Mouse (Mus musculus): Measurements from ENCODE around the gene Efcab14.
A peak's percentile ranks its signal among the peaks of the same experiment; 100 is the strongest.

Gene Efcab14

DNA sequence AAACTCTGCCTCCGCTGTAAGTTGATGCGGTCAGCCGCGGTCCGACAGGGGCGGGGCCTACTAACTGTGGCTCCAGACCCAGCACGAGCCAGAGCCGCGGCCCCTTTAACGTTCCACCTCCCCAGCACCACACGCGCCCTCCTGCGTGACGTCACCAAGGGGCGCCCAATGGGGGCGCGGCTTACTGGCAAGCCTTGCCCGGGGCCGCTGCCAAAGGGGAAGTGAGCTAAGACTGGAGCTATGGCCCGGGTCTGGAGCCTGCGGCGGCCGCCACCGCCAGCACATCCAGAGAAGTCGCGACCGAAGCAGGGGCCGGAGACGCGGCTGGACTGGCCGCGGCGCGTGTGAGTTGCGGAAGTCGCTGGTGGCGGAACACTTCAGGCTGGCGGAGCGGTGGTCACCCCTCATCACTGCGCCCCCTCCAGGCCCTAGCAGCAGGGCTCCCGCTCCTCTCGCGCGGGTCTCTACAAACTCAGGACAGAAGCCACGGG is at the start of gene Efcab14:
Gene Efcab14 (plus strand): TSS at position 194 of the 491 bp plus-strand sequence.
- DNase-seq = peak; percentile 96

GRCm38 (mm10) chr4:115701468-115701867 is 36.1 kb upstream of the Efcab14 start:
- no peak for DNase-seq

GRCm38 (mm10) chr4:115703927-115704505 is 33.5 kb upstream of the Efcab14 start:
- no peak for DNase-seq

- DNase-seq = no peak
Observed at GRCm38 (mm10) chr4:115708974-115709593, 28.5 kb upstream of the Efcab14 start.

DNA sequence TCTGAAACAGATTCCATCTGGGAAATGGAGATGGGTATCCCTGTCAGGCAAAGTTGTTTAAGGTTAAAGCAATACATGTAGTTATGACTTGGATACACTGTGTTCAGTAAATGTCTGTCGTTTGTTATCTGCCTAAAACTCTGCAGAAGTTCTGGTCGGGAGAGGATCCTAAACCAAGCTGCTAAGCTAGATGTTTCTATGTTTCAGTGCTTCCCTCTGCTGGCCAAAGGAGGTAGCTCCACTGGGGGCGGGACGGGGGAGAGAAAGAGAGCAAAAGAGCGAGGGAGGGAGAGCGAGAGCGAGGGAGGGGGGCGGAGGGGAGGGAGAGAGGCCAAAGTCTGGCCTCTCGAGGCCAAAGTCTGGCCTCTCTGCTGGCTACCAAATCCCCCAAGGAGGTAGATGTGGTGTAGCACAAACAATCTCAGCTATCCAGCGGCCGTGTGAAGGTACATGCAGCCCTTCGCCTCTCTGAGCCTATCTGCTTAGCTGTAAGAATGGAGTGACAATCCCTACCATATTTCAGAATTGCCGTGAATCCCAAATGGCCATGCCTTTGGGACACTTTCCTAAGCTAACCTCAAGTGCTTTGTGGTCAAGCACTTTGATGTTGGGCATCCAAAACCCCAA is 27.6 kb upstream of the Efcab14 start:
- peak; percentile 58 for DNase-seq

DNA sequence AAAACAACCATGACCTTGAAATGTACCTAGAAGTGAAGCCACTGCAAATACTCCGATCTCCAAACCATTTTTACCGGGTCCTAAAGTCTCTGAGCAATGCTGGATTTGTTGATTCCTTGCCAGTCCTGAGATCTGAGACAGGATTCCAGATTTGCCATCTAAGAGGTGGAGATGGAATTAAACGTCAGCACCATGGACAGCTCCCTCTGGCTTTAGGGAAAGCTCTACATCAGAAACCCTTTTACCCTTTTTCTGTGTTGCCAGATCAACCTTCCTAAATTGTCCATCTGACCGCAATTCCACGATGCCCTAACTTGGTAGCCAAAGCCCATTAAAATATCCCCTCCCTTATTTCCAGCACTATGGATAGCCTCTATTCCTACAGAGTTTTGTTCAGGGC is 8.8 kb upstream of the Efcab14 start:
- peak; percentile 46 for DNase-seq

GRCm38 (mm10) chr4:115731588-115732222 is 5.8 kb upstream of the Efcab14 start:
- DNase-seq = peak; percentile 72

- DNase-seq = no peak
Observed at GRCm38 (mm10) chr4:115732223-115732818, 5.2 kb upstream of the Efcab14 start.

DNA sequence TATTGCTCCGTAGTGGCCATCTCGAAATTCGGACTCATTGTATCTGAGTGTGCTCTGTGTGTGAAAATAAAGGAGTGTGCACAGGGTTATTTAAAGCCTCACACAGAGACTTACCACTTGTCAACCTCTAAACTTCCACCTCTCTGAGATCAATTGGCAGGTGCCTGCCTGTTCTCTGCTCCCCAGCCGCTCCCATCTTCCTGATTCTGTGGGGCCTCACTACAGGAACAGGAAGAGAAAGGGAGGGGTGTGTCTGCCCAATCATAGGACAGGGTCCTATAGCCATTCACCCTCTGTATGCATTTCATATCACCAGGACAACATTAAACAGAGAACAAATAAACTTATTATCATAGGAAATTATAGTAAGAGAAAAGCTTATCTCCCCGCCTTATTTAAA is 3.8 kb upstream of the Efcab14 start:
- no peak for DNase-seq

- DNase-seq = no peak
Observed at GRCm38 (mm10) chr4:115734867-115735266, 2.7 kb upstream of the Efcab14 start.

GRCm38 (mm10) chr4:115738481-115738985 is 989 bp downstream of the Efcab14 start:
- peak; percentile 13 for DNase-seq

GRCm38 (mm10) chr4:115742658-115743057 is 5.1 kb downstream of the Efcab14 start:
- DNase-seq = no peak

DNA sequence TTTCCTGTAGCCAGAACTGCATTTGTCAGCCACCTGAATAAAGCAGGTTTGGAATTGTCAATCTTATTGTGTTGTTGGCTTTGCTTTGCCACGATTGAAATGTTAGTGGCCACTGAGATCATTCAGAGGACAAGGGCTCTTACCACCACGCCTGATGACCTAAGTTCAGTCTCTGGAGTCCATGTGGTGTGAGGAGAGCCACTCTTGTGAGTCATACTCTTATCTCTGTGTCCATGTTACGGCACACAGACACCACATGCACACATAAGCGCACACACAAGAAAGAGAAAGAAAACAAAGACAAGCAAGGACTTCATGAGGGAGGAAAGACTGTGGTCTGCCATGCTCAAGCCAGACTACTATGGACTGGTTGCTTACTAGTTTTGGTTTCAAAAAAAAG is 5.6 kb downstream of the Efcab14 start:
- no peak for DNase-seq

DNA sequence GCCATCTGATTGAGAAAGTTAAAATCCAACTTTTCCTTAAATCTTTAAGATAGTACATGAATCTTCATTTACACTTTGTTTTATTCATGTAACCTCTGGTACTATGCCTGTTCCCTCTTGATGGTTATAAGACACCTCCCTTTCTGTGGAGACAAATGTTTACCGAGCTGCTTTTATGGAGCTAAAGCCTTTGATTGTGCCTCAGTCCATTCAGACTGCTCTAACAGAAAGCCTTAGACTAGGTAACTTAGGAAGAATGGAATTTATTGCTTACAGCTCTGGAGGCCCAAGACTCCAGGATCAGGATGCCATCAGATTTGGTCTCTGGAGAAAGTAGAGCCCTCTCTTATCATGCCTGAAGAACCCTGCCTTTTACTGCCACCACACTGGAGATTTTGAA is 10.6 kb downstream of the Efcab14 start:
- no peak for DNase-seq

GRCm38 (mm10) chr4:115749336-115749735 is 11.8 kb downstream of the Efcab14 start:
- no peak for DNase-seq

- DNase-seq = no peak
Observed at GRCm38 (mm10) chr4:115754101-115754500, 16.6 kb downstream of the Efcab14 start.

- DNase-seq = no peak
Observed at GRCm38 (mm10) chr4:115754851-115755250, 17.3 kb downstream of the Efcab14 start.

- DNase-seq = no peak
Observed at GRCm38 (mm10) chr4:115761206-115761605, 23.7 kb downstream of the Efcab14 start.

DNA sequence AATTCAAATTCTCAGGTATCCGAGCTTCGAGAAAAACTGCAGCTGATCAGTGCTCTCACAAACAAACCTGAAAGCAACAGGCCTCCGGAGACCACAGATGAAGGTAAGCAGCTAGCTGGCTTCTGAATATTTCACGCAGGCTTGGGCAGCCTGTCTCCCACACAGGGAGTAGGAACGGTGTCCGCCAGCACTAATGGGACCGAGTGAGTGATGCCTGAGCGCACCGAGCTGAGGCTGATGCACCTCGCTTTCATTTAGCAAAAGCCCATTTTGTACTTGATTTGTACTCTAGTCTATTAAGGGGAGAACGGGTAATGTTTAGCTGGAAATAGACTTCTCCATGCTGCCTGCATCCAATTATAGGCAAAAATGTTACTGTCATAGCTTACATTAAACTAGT is 27.0 kb downstream of the Efcab14 start:
- no peak for DNase-seq

DNA sequence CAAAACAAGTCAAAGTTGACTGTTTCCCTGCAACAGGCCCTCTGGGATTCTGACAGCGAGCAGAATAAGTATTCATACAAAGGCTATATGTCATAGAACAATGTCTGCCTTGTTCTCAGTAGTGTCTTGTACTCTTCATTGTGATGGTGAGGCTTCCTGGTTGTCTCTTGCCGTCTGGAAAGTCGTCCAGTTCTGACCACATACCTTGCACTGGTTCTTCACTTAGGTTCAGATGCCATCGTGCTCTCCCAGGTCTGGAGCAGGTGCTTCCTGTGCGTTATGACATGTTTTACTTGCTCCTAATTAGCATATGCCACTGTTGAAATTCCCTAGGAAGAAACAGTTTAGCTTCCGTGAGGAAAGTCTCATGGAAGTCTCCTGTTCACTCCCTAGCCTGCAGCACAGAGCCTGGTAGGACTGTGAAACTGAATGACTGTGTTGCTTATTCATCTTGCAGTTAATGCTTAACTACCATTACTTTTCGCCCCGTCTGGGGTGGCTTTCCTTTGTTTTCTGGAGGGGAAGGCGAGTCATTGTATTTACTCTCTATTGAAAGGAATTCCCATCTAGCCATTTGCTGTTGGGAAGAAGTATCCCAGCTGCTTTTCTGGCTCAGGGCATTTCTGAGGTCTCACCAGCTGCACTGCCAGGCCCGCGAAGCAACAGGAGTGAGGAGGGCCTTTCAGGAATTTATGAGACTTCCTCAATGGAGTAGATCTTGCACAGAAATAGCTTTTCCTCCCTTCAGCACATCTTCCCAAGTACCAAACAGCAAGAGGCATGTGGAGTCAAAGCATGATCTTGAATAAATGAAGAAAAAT is 30.3 kb downstream of the Efcab14 start:
- no peak for DNase-seq

DNA sequence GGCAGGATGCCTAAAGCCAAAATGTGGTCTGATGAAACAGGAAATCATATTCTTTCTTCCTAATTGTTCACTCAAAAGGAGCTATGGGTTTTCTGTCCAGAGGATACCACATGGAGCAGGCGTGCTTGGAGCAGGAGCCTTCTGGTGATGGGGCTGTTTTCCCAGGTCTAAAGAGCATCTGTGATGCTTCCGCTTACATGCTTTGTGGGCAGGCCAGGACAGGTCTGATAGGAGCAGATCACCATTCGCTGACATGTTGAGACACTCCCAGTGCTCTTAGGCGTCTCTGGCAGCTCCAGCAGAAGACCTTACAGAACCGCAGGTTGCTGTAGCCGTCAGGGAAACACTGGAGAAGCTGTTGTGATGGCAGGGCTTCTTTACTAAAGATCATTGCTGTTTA is 37.5 kb downstream of the Efcab14 start:
- no peak for DNase-seq

DNA sequence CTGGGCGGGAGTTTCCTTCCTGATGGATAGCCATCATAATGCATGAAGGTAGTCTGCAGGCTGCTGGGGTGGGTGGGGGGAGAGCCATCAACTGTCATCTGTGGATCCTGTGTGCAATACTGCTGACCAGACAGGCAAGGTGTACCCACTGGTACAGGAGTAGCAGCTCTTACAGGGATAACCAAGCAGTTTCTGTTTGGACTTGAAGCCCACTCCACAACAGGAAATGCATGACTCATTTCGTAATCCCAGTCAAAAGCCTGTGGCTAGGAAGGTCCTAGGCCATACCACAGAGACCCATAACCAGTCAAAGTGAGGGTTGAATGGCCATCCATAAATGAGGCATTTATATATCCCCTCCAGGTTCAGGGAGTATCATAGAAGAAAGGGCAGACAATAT is 40.1 kb downstream of the Efcab14 start:
- DNase-seq = no peak
